ENCODE assay signal across 8 mouse cellular contexts in genomic region chr11:44470432-44471336, GRCm38 (mm10). TPM values are rescaled to one million over a fixed set of nuclear protein-coding genes. Genes with fewer than 3 reads are reported as not detected.
DNase-seq lines count a peak whose midpoint lies in the region; ATAC-seq and TF ChIP-seq lines count a peak whose summit lies in the region.

Gene Ublcp1, minus strand, starts transcription at chr11:44470498.

- DNase-seq in forebrain, embryonic 14.5 days (ENCODE audit: low spot score) = peak; percentile 94
- peak; percentile 92 to 95 for DNase-seq in heart, postnatal 14 days
- peak; percentile 94 for DNase-seq in layer of hippocampus, adult 11-12 months (ENCODE audit: low spot score)
- DNase-seq in lung, adult 18-20 months = peak; percentile 94 to 95
- peak; percentile 93 for DNase-seq in testis, postnatal 14 days (ENCODE audit: low spot score)

- H3K9ac ChIP-seq in ES-Bruce4 (ENCODE audit: low read depth, poor library complexity, severe bottlenecking) = peak within 1 kb of the TSS; percentile 69
- peak within 1 kb of the TSS; percentile 94 for H3K9ac ChIP-seq in forebrain, embryonic 14.5 days (ENCODE audit: low read length)
- peak within 1 kb of the TSS; percentile 76 for H3K9ac ChIP-seq in neural tube, embryonic 15.5 days (replicated peaks)

- ATAC-seq in cerebellum, adult (ENCODE audit: insufficient number of reproducible peaks, low FRiP score, low TSS enrichment) = peak; percentile 95
- ATAC-seq in forebrain, embryonic 14.5 days = peak; percentile 95
- peak; percentile 95 for ATAC-seq in neural tube, embryonic 15.5 days (ENCODE audit: low FRiP score)

- intact Hi-C loops in heart, postnatal 14 days (cut with DNase I) = loop anchor here (1.0 kb wide), 1 partner anchor 49 kb away; no protein-coding TSS in a partner anchor

- TF ChIP-seq POLR2A in ES-Bruce4 (IDR thresholded peaks at IDR 0.05; ENCODE audit: insufficient read depth, low read length) = peak; percentile 10

- WGBS in forebrain, embryonic 14.5 days = under 1% methylated on average over 54 of the region's 54 CpGs
- under 1% methylated on average over 54 of the region's 54 CpGs for WGBS in neural tube, embryonic 15.5 days

- no peak for TF ChIP-seq CTCF in ES-Bruce4 (IDR thresholded peaks at IDR 0.05; ENCODE audit: low read depth, low read length)

- H3K4me2 ChIP-seq in forebrain, embryonic 14.5 days (ENCODE audit: low read length) = peak within 1 kb of the TSS; percentile 95
- H3K4me2 ChIP-seq in neural tube, embryonic 15.5 days = peak within 1 kb of the TSS; percentile 86

- TF ChIP-seq EP300 in ES-Bruce4 (IDR thresholded peaks at IDR 0.05; ENCODE audit: insufficient read depth, low read depth, low read length) = no peak

- no peaks in the 10 kb centered on the region for H3K4me1 ChIP-seq in ES-Bruce4 (ENCODE audit: control insufficient read depth, insufficient read depth, low read length)
- peaks cover 9% of the 10 kb centered on the region for H3K4me1 ChIP-seq in forebrain, embryonic 14.5 days (ENCODE audit: control insufficient read depth, insufficient read depth, low read length)
- H3K4me1 ChIP-seq in neural tube, embryonic 15.5 days = peaks cover 31% of the 10 kb centered on the region

- H3K4me3 ChIP-seq in ES-Bruce4 (ENCODE audit: low read depth, low read length) = peak within 1 kb of the TSS; percentile 80
- H3K4me3 ChIP-seq in forebrain, embryonic 14.5 days (ENCODE audit: low read depth, low read length) = peak within 1 kb of the TSS; percentile 91
- peak within 1 kb of the TSS; percentile 67 for H3K4me3 ChIP-seq in neural tube, embryonic 15.5 days (replicated peaks)

- peak within 1 kb of the TSS; percentile 96 for H3K27ac ChIP-seq in ES-Bruce4 (ENCODE audit: insufficient read depth, low read length)
- H3K27ac ChIP-seq in forebrain, embryonic 14.5 days (ENCODE audit: low read depth, low read length) = peak within 1 kb of the TSS; percentile 84
- peak within 1 kb of the TSS; percentile 91 for H3K27ac ChIP-seq in neural tube, embryonic 15.5 days (replicated peaks)

- H3K27me3 ChIP-seq in ES-Bruce4 (ENCODE audit: control insufficient read depth, insufficient read depth, low read length, poor library complexity, severe bottlenecking) = no peaks in the 10 kb centered on the region
- H3K27me3 ChIP-seq in forebrain, embryonic 14.5 days (replicated peaks; ENCODE audit: control insufficient read depth, insufficient read depth, low read length) = no peaks in the 10 kb centered on the region
- H3K27me3 ChIP-seq in neural tube, embryonic 15.5 days (replicated peaks) = no peaks in the 10 kb centered on the region

- no peaks in the 10 kb centered on the region for H3K9me3 ChIP-seq in ES-Bruce4 (replicated peaks; ENCODE audit: control insufficient read depth, insufficient read depth, low read length, poor library complexity, severe bottlenecking)
- no peaks in the 10 kb centered on the region for H3K9me3 ChIP-seq in forebrain, embryonic 14.5 days (replicated peaks; ENCODE audit: control insufficient read depth, low read length)
- no peaks in the 10 kb centered on the region for H3K9me3 ChIP-seq in neural tube, embryonic 15.5 days (replicated peaks)

- peaks cover 6% of the 10 kb centered on the region for H3K36me3 ChIP-seq in ES-Bruce4 (ENCODE audit: control insufficient read depth, insufficient read depth, low read length, poor library complexity, severe bottlenecking)
- peaks cover 2% of the 10 kb centered on the region; the same call in 1 of the 2 replicates for H3K36me3 ChIP-seq in forebrain, embryonic 14.5 days (ENCODE audit: control insufficient read depth, insufficient read depth, low read length)
- 0 out of 2 replicates have a peak, but pooled peaks cover 4% of the 10 kb centered on the region for H3K36me3 ChIP-seq in neural tube, embryonic 15.5 days

RNA-seq across cellular contexts. Expression of gene Ublcp1, which starts in this region (rescaled TPM):
- 66.9 and 68.8 TPM in 2 replicates for polyA plus RNA-seq in ES-Bruce4 (2011; ENCODE audit: insufficient read depth, insufficient read length, low read depth, missing spikeins)
- polyA plus RNA-seq in forebrain, embryonic 14.5 days (2014; fragmentation: Nextera tagmentation; extraction: Ambion mirVana) = 65.0 and 74.5 TPM in 2 replicates
- total RNA-seq in heart, postnatal 14 days (2021) = 10 to 100 TPM; 30.8 to 44.3 TPM
- 60.5 and 61.7 TPM in 2 replicates for polyA plus RNA-seq in neural tube, embryonic 15.5 days (2015; fragmentation: Nextera tagmentation; extraction: Ambion mirVana)

Comparison
In these comparisons a context has a peak if more than half of its experiments do, and no peak if none do; other contexts are left out.
1. Peak in every context shown above with its lines: DNase-seq, ATAC-seq, H3K4me3 ChIP-seq and H3K27ac ChIP-seq.